Mouse (Mus musculus): ENCODE measurements around the gene Slc25a35. TPM values are rescaled to one million over a fixed set of nuclear protein-coding genes. Genes with fewer than 3 reads are reported as not detected.
"Not testable (repeated sequence)": the region's sequence is repeated elsewhere in the genome, so short reads cannot be mapped to it uniquely, and the experiment has no call there.

The Slc25a35 gene
- total RNA-seq (2015) (6.6 and 7.9 TPM in 2 replicates), total RNA-seq (2017) (1.8 and 2.4 TPM in 2 replicates)

- ATAC-seq (ENCODE audit: poor library complexity, severe bottlenecking) = peak; percentile 96
Observed at GRCm38 (mm10) chr11:68967337-68968282, at the start of gene Slc25a35. TSS of gene Slc25a35 (plus strand) at chr11:68968131.

DNA sequence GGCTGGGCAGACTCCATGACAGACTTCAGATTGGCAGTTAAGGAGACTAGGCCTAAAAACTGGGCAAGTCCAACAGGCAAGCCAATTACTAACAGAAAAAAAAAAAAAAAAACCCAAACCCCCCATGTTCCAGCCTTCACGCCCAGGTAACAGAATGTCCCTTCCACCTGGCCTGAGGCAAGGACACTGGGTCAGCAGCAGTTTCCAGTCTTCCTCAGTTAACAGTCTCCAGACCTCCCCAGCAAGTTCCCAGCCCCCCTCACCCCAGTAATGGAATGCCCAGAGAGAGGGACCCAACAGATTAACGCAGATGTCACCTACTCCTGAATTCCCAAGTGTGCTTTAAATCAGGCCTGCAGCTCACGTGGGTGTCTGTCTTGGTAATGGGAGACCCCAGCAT is 44.7 kb upstream of the Slc25a35 start:
- ATAC-seq (ENCODE audit: poor library complexity, severe bottlenecking) = no peak

DNA sequence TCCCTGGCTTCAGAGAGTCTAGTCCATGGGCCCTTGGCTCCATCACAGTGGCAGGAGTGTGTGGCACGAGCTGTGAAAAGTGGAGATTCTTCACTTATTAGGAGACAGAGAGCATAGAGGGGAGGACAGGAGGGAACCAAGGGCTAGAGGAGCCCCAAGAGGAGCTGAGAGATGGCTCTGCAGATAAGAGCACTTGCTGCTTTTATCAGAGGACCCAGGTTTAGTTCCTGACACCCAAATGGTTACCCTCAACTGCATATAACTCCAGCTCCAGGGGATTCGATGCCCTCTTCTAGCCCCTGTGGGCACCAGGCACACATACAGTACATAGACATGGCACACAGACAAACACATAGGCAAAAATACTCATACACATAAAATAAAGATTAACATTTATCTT is 43.2 kb upstream of the Slc25a35 start:
- ATAC-seq (ENCODE audit: poor library complexity, severe bottlenecking) = no peak

- ATAC-seq (ENCODE audit: poor library complexity, severe bottlenecking) = no peak
Observed at GRCm38 (mm10) chr11:68926981-68927380, 41.0 kb upstream of the Slc25a35 start, which contains the start of gene Odf4. TSS of gene Odf4 (minus strand) at chr11:68927081.

- no peak for ATAC-seq (ENCODE audit: poor library complexity, severe bottlenecking)
Observed at GRCm38 (mm10) chr11:68929947-68930346, 38.0 kb upstream of the Slc25a35 start.

- ATAC-seq (ENCODE audit: poor library complexity, severe bottlenecking) = no peak
Observed at GRCm38 (mm10) chr11:68933885-68934507, 33.9 kb upstream of the Slc25a35 start.

DNA sequence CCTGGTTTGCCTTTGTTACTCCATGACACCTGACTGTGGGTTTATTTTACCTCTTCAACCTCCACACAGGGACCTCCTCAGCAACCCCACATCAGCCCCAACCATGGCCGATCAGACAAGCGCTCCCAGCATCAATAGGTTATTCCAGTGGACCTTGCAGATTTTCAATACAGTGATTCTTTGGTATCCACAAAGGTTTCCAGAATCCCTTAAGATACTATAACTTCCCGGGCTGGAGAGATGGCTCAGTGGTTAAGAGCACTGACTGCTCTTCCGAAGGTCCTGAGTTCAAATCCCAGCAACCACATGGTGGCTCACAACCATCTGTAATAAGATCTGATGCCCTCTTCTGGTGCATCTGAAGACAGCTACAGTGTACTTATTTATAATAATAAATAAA is 31.0 kb upstream of the Slc25a35 start:
- ATAC-seq (ENCODE audit: poor library complexity, severe bottlenecking) = not testable (repeated sequence)

- peak; percentile 99 for ATAC-seq (ENCODE audit: poor library complexity, severe bottlenecking)
Observed at GRCm38 (mm10) chr11:68939451-68940304, 28.3 kb upstream of the Slc25a35 start.

- ATAC-seq (ENCODE audit: poor library complexity, severe bottlenecking) = no peak
Observed at GRCm38 (mm10) chr11:68940516-68940915, 27.4 kb upstream of the Slc25a35 start.

- ATAC-seq (ENCODE audit: poor library complexity, severe bottlenecking) = no peak
Observed at GRCm38 (mm10) chr11:68942731-68943130, 25.2 kb upstream of the Slc25a35 start.

DNA sequence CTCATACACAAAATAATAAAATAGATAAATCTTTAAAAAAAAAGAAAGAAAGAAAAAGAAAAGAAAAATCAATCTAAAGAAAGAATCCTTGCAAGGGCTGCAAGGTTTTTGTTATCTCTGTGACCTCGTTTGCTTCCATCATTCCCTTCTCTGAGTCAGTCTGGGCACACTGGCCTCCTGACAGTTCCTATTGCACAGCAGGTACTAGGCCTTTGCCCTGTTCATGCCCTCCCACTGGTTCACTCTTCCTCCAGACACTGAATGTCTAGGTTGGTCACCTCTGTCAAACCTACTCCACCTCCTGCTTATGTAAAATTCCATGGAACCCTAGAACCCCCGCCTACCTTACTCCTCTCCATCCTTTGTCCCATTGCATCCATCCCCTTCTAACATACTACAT is 22.7 kb upstream of the Slc25a35 start:
- no peak for ATAC-seq (ENCODE audit: poor library complexity, severe bottlenecking)

DNA sequence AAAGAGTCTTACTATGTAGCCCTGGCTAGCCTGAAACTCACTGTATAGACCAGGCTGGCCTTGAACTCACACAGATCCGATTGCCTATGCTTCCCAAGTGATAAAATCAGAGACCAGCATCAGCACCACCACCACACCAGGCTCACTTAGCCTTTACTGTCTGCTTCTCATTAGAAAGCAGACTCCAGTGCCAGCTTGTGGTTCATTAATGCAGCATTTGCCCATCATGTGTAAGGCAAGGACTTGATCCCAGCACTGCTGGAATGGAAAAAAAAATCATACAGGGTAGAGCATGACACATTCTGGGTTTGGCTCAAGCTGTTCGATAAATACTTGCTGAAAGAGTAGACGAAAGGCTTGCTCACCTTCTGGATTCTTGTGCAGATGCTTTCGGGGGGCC is 21.9 kb upstream of the Slc25a35 start:
- no peak for ATAC-seq (ENCODE audit: poor library complexity, severe bottlenecking)

DNA sequence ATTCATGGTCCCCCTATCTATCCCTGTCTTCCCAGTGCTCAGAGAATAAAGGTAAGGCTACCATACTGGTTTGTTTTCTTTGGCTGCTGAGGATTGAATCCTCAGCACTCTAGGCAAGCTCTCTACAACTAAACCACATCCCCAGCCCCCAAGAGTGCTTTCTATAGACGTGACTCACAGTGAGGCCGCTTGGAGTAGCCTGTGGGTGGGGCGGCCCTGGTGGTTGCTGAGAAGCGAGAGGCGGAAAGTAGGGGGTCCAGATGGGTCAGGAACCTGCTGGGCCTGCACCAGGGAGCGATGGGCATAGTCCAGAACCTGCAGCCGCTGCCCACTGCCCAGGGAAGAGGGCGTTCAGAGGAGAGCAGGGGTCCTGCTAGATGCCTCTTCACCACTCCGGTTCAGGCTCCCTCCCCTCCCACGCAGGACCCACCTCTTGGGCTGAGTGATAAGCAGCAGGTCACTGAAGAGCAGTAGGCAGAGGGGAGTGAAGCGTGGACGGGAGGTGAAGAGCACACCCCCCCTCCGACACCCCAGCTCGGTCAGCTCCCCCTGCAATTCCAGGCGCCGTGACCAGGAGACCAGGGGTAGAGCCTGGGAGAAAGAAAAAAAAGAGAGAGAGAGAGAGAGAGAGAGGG is 21.0 kb upstream of the Slc25a35 start:
- no peak for ATAC-seq (ENCODE audit: poor library complexity, severe bottlenecking)

GRCm38 (mm10) chr11:68947542-68947993 is 20.4 kb upstream of the Slc25a35 start:
- ATAC-seq (ENCODE audit: poor library complexity, severe bottlenecking) = no peak

DNA sequence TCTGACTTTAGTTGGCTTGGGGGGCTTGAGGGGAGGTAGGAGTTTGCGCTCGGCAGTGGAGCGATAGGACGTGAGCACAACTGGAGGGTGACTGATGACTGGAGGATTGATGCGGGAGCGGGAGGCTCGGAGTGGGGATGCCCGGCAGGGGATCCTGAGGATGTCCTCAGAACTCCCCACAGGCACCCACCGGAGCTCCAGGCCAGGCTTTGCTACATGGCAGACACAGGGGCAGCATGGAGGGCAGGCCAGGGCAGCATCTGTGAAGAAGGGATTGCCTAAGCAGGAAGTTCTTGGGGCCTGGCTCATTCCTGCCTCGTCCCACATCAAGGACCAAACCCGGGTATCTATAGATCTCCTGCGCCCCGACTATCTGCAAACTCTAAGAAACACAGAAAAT is 14.0 kb upstream of the Slc25a35 start:
- ATAC-seq (ENCODE audit: poor library complexity, severe bottlenecking) = no peak

DNA sequence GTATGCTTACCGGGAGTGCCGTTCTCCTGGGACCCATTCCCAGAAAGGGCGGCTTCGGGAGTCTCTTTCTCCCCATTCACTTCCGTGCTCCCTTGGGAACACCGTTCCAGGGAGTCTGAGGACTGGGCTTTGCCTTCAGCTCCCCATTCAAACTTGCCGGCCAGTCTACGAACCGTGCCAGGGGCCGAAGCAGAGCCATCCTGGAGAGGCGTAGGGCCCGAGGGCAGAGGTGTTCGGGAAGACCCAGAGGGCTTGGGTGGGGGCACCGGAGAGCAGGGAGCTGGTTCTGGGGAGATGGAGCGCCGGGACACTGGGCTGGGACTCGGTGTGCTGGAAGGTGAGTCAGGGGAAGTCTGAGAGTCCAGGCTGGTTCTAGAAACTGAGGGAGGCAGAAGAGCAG is 13.5 kb upstream of the Slc25a35 start:
- ATAC-seq (ENCODE audit: poor library complexity, severe bottlenecking) = no peak

DNA sequence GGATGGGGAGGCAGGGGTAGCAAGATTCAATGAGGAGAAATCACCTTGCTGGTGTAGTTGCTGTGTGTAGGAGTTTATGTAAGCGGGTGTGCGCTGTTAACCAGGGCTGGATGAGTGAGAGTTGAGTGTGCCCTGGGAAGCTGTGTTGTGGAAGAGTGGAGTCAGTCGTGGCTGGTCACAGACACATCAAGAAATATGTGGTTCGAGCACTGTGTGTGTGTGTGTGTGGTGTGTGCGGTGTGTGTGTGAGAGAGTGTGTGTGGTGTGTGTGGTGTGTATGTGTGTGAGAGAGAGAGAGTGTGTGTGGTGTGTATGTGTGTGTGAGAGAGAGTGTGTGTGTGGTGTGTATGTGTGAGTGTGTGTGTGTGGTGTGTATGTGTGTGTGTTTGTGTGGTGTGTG is 12.5 kb upstream of the Slc25a35 start:
- no peak for ATAC-seq (ENCODE audit: poor library complexity, severe bottlenecking)

DNA sequence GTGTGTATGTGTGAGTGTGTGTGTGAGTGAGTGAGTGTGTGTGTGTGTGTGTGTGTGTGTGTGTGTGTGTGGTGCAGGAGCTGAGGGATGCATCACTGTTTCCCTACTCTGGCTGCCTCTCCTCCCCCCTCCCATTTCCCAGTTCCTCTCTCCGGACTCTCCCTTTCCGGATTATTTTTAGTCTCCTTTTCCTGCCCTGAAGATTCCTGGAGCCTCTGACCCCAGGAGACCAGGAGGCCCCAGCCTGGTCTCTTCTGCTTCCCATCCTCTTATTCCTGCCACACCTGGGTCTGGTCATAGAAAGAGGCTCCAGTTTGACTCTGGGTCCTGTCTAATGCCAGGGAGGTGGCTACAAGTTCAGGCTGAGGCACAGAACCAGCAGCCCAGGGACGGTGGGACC is 11.8 kb upstream of the Slc25a35 start:
- ATAC-seq (ENCODE audit: poor library complexity, severe bottlenecking) = no peak

- no peak for ATAC-seq (ENCODE audit: poor library complexity, severe bottlenecking)
Observed at GRCm38 (mm10) chr11:68956697-68957096, 11.2 kb upstream of the Slc25a35 start.

GRCm38 (mm10) chr11:68957308-68957707 is 10.6 kb upstream of the Slc25a35 start, which contains the start of gene Arhgef15:
TSS of gene Arhgef15 (minus strand) at chr11:68957480.
- no peak for ATAC-seq (ENCODE audit: poor library complexity, severe bottlenecking)
